Mouse (Mus musculus): ENCODE measurements at regions not wholly inside any gene's neighbourhood (a gene's known extent, or its start where the extent isn't known, plus 50 kb on each side); places are given as distances from the start of the nearest gene placed in this dataset.

DNA sequence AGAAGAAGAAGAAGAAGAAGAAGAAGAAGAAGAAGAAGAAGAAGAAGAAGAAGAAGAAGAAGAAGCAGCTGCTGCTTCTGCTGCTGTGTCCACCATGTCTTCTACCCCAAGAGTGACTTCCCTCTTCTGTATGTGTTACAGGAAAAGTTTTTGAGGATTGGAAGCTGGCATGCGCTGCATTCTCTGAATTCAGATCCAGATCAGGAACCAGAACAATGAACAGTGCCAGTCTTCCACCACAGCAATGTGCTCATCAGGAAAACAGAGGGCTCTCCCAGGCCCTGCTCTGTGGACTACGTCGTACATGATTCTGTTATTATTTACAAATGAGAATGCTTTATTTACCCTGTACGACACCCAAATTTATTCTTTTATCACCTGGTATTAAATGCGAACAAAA, 181.8 kb upstream of the Otx2 start:
- 83% methylated on average over 5 of the region's 5 CpGs for WGBS
- no peaks in the 10 kb centered on the region for H3K27me3 ChIP-seq (ENCODE audit: control insufficient read depth, insufficient read depth, low read length)

DNA sequence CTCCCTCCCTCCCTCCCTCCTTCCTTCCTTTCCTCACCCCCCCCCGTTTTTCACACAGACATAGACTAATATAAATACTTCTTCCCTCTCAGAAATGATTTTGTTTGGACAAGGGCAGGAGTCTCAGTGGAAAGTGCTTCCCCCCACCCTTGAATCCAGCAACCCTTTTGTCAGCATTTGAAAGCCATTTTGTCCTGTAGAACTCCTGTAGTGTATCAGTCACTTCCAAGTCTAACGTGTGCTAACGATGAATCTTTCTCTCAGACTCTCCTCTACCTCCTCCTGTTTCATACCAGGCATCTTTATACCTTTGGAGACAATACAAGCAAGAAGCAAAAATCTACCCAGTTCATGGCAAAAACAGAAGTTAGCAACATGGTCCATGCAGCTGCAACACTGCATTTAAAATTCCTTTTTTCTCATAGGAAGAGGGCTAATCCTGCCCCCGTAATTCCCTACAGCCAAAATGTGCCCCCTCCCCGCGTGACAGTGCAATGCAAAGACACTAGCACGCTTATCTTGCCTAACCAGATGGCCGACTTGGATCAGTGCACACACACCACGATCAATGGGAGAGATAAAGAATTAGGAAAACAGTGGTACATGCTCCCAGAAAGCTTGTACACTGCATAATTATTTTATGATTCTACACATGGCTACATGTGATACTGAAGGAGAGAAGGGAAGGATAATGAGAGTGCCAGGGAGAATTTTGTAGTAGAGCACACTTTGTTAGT, 180.7 kb upstream of the Otx2 start:
- Histone ChIP-seq H3K27me3 (ENCODE audit: control insufficient read depth, insufficient read depth, low read length) (no peaks in the 10 kb centered on the region), H3K4me2 (peak overlapping the region; percentile 36), H3K4me3 (ENCODE audit: low read depth, low read length) (no peak overlapping the region), H3K36me3 (ENCODE audit: control insufficient read depth, insufficient read depth, low read length) (no peaks in the 10 kb centered on the region), H3K4me1 (ENCODE audit: control insufficient read depth, insufficient read depth, low read length) (peaks cover 20% of the 10 kb centered on the region), H3K9me3 (ENCODE audit: control insufficient read depth, low read length) (no peaks in the 10 kb centered on the region), H3K27ac (ENCODE audit: low read depth, low read length) (peak overlapping the region; percentile 88), H3K9ac (ENCODE audit: low read length) (peak overlapping the region; percentile 45; the same call in 1 of the 2 replicates)
- peak; percentile 96 for DNase-seq (ENCODE audit: low spot score, missing footprints)
- WGBS: 26% methylated on average over 9 of the region's 9 CpGs
- peak; percentile 65 for ATAC-seq (ENCODE audit: low FRiP score)

More for the DNA sequence above, 181.8 kb upstream of the Otx2 start:
- Histone ChIP-seq H3K4me1 (ENCODE audit: control insufficient read depth, insufficient read depth, low read length) (peaks cover 20% of the 10 kb centered on the region), H3K4me3 (ENCODE audit: low read depth, low read length) (no peak overlapping the region), H3K4me2 (no peak overlapping the region), H3K27ac (ENCODE audit: low read depth, low read length) (no peak overlapping the region), H3K36me3 (ENCODE audit: control insufficient read depth, insufficient read depth, low read length) (no peaks in the 10 kb centered on the region), H3K9ac (ENCODE audit: low read length) (no peak overlapping the region), H3K9me3 (ENCODE audit: control insufficient read depth, low read length) (no peaks in the 10 kb centered on the region)
- ATAC-seq (ENCODE audit: low FRiP score) (no peak), DNase-seq (ENCODE audit: low spot score, missing footprints) (peak; percentile 81)

DNA sequence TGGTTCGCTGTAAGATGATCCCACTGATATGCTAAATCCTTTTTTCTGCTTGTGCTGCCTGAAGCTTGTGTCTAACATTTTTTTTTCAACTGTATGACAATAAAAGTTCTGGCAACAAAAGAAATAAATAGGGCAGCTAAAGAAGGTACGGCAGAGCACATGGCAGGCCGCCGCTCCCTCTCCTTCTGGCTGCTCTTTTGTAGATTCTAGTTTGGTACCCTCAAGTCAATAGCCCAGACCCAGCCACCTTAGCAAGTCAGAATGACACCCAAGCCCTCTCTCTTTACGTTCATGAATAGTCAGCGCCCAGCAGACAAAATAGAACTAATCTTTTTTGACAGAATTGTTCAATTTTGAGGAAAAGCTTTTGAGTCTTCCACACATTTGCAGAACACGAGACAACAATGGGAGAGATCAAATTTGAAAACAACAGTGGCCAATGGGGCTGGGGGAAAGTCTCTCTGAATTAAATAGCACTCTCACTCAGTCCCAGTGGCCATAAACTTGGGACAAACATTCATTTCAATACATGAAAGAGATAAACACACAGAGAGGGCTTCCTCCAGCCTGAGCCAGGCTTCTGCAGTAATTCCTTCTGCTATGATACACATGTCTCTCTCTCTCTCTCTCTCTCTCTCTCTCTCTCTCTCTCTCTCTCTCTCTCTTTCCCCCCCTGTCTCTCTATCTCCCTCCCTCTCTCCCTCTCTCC, 180.0 kb upstream of the Otx2 start:
- peak overlapping the region; percentile 88 for H3K27ac ChIP-seq (ENCODE audit: low read depth, low read length)
- H3K36me3 ChIP-seq (ENCODE audit: control insufficient read depth, insufficient read depth, low read length): no peaks in the 10 kb centered on the region
- ATAC-seq (ENCODE audit: low FRiP score): peak; percentile 94
- peak overlapping the region; percentile 36; the same call in 1 of the 2 replicates for H3K9ac ChIP-seq (ENCODE audit: low read length)
- peaks cover 20% of the 10 kb centered on the region for H3K4me1 ChIP-seq (ENCODE audit: control insufficient read depth, insufficient read depth, low read length)
- no peaks in the 10 kb centered on the region for H3K27me3 ChIP-seq (ENCODE audit: control insufficient read depth, insufficient read depth, low read length)
- no peaks in the 10 kb centered on the region for H3K9me3 ChIP-seq (ENCODE audit: control insufficient read depth, low read length)
- no peak overlapping the region for H3K4me3 ChIP-seq (ENCODE audit: low read depth, low read length)
- peak; percentile 96 for DNase-seq (ENCODE audit: low spot score, missing footprints)
- H3K4me2 ChIP-seq: peak overlapping the region; percentile 26
- 10% methylated on average over 7 of the region's 7 CpGs for WGBS

GRCm38 (mm10) chr14:48852787-48853186, 179.2 kb upstream of the Otx2 start:
- DNase-seq (ENCODE audit: low spot score, missing footprints): peak; percentile 93
- no peaks in the 10 kb centered on the region for H3K27me3 ChIP-seq (ENCODE audit: control insufficient read depth, insufficient read depth, low read length)
- H3K9me3 ChIP-seq (ENCODE audit: control insufficient read depth, low read length): no peaks in the 10 kb centered on the region
- peak overlapping the region; percentile 39 for H3K4me2 ChIP-seq
- H3K4me1 ChIP-seq (ENCODE audit: control insufficient read depth, insufficient read depth, low read length): peaks cover 20% of the 10 kb centered on the region
- peak; percentile 19; the same call in 1 of the 2 replicates for ATAC-seq (ENCODE audit: low FRiP score)
- WGBS: 4% methylated on average over 15 of the region's 15 CpGs
- H3K27ac ChIP-seq (ENCODE audit: low read depth, low read length): peak overlapping the region; percentile 88
- H3K4me3 ChIP-seq (ENCODE audit: low read depth, low read length): peak overlapping the region; percentile 2; the same call in 1 of the 2 replicates
- H3K36me3 ChIP-seq (ENCODE audit: control insufficient read depth, insufficient read depth, low read length): no peaks in the 10 kb centered on the region
- H3K9ac ChIP-seq (ENCODE audit: low read length): peak overlapping the region; percentile 10; the same call in 1 of the 2 replicates

- H3K27me3 ChIP-seq (ENCODE audit: control insufficient read depth, insufficient read depth, low read length): no peaks in the 10 kb centered on the region
- 39% methylated on average over 4 of the region's 4 CpGs for WGBS
- peak overlapping the region; percentile 39; the same call in 1 of the 2 replicates for H3K4me2 ChIP-seq
- H3K36me3 ChIP-seq (ENCODE audit: control insufficient read depth, insufficient read depth, low read length): no peaks in the 10 kb centered on the region
- ATAC-seq (ENCODE audit: low FRiP score): no peak
- DNase-seq (ENCODE audit: low spot score, missing footprints): peak; percentile 93
- no peak overlapping the region for H3K4me3 ChIP-seq (ENCODE audit: low read depth, low read length)
- H3K9ac ChIP-seq (ENCODE audit: low read length): peak overlapping the region; percentile 54
- H3K9me3 ChIP-seq (ENCODE audit: control insufficient read depth, low read length): no peaks in the 10 kb centered on the region
- peaks cover 20% of the 10 kb centered on the region for H3K4me1 ChIP-seq (ENCODE audit: control insufficient read depth, insufficient read depth, low read length)
- peak overlapping the region; percentile 88 for H3K27ac ChIP-seq (ENCODE audit: low read depth, low read length)
Measured at GRCm38 (mm10) chr14:48852061-48852460, 178.4 kb upstream of the Otx2 start.

- Histone ChIP-seq H3K4me1 (ENCODE audit: control insufficient read depth, insufficient read depth, low read length) (no peaks in the 10 kb centered on the region), H3K27ac (ENCODE audit: low read depth, low read length) (no peak overlapping the region), H3K4me3 (ENCODE audit: low read depth, low read length) (no peak overlapping the region), H3K9me3 (ENCODE audit: control insufficient read depth, low read length) (no peaks in the 10 kb centered on the region), H3K27me3 (ENCODE audit: control insufficient read depth, insufficient read depth, low read length) (no peaks in the 10 kb centered on the region), H3K4me2 (no peak overlapping the region), H3K36me3 (ENCODE audit: control insufficient read depth, insufficient read depth, low read length) (no peaks in the 10 kb centered on the region), H3K9ac (ENCODE audit: low read length) (no peak overlapping the region)
- 89% methylated on average over 4 of the region's 4 CpGs for WGBS
- no peak for ATAC-seq (ENCODE audit: low FRiP score)
- peak; percentile 75 for DNase-seq (ENCODE audit: low spot score, missing footprints)
Measured at GRCm38 (mm10) chr14:48842861-48843260, 169.2 kb upstream of the Otx2 start.

DNA sequence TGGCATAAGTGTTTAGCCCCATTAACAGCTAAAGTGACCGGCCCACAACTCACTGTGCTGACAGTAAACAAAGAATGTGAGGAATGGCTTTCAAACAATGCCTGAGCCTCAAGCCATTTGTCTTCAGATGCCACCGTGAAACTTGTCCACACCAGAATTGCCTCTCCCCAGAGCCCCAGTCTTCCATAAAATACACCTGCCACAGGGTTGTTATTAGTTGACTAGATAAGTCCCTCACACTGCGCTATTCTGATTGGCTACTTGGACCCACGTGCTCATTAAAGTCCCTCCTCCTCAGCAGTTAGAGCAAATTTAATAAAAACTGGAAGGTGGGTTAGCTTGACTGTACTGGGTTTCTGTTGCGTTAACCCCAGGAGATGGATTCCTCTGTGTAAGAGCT, 167.7 kb upstream of the Otx2 start:
- Histone ChIP-seq H3K4me1 (ENCODE audit: control insufficient read depth, insufficient read depth, low read length) (no peaks in the 10 kb centered on the region), H3K4me2 (no peak overlapping the region), H3K27me3 (ENCODE audit: control insufficient read depth, insufficient read depth, low read length) (no peaks in the 10 kb centered on the region), H3K27ac (ENCODE audit: low read depth, low read length) (no peak overlapping the region), H3K4me3 (ENCODE audit: low read depth, low read length) (no peak overlapping the region), H3K9me3 (ENCODE audit: control insufficient read depth, low read length) (no peaks in the 10 kb centered on the region), H3K36me3 (ENCODE audit: control insufficient read depth, insufficient read depth, low read length) (no peaks in the 10 kb centered on the region), H3K9ac (ENCODE audit: low read length) (no peak overlapping the region)
- ATAC-seq (ENCODE audit: low FRiP score): no peak
- 74% methylated on average over 5 of the region's 5 CpGs for WGBS
- DNase-seq (ENCODE audit: low spot score, missing footprints): peak; percentile 81

- no peak for ATAC-seq (ENCODE audit: low FRiP score)
- H3K36me3 ChIP-seq (ENCODE audit: control insufficient read depth, insufficient read depth, low read length): no peaks in the 10 kb centered on the region
- no peak overlapping the region for H3K27ac ChIP-seq (ENCODE audit: low read depth, low read length)
- no peaks in the 10 kb centered on the region for H3K27me3 ChIP-seq (ENCODE audit: control insufficient read depth, insufficient read depth, low read length)
- H3K9me3 ChIP-seq (ENCODE audit: control insufficient read depth, low read length): no peaks in the 10 kb centered on the region
- 86% methylated on average over 6 of the region's 6 CpGs for WGBS
- no peaks in the 10 kb centered on the region for H3K4me1 ChIP-seq (ENCODE audit: control insufficient read depth, insufficient read depth, low read length)
- no peak overlapping the region for H3K9ac ChIP-seq (ENCODE audit: low read length)
- no peak overlapping the region for H3K4me2 ChIP-seq
- DNase-seq (ENCODE audit: low spot score, missing footprints): peak; percentile 83
- H3K4me3 ChIP-seq (ENCODE audit: low read depth, low read length): no peak overlapping the region
Measured at GRCm38 (mm10) chr14:48837181-48837580, 163.6 kb upstream of the Otx2 start.

GRCm38 (mm10) chr14:48836071-48836470, 162.5 kb upstream of the Otx2 start:
- WGBS: 70% methylated on average over 2 of the region's 2 CpGs
- Histone ChIP-seq H3K27ac (ENCODE audit: low read depth, low read length) (no peak overlapping the region), H3K4me3 (ENCODE audit: low read depth, low read length) (no peak overlapping the region), H3K4me1 (ENCODE audit: control insufficient read depth, insufficient read depth, low read length) (no peaks in the 10 kb centered on the region), H3K36me3 (ENCODE audit: control insufficient read depth, insufficient read depth, low read length) (no peaks in the 10 kb centered on the region), H3K9me3 (ENCODE audit: control insufficient read depth, low read length) (no peaks in the 10 kb centered on the region), H3K4me2 (no peak overlapping the region), H3K27me3 (ENCODE audit: control insufficient read depth, insufficient read depth, low read length) (no peaks in the 10 kb centered on the region), H3K9ac (ENCODE audit: low read length) (no peak overlapping the region)
- DNase-seq (ENCODE audit: low spot score, missing footprints): peak; percentile 77
- no peak for ATAC-seq (ENCODE audit: low FRiP score)

Data from midbrain, embryonic 11.5 days (tissue).